Mouse (Mus musculus): Measurements from ENCODE around the gene Map2k4.
A peak's percentile ranks its signal among the peaks of the same experiment; 100 is the strongest.

The Map2k4 gene

GRCm38 (mm10) chr11:65704861-65705260, 83.2 kb downstream of the Map2k4 start:
- DNase-seq: peak; percentile 6 to 22

GRCm38 (mm10) chr11:65678824-65679402, 109.2 kb downstream of the Map2k4 start:
- DNase-seq: no peak

GRCm38 (mm10) chr11:65667348-65667969, 120.6 kb downstream of the Map2k4 start:
- DNase-seq: no peak

- DNase-seq: no peak
Measured at GRCm38 (mm10) chr11:65664903-65665302, 123.2 kb downstream of the Map2k4 start.

GRCm38 (mm10) chr11:65661790-65662522, 126.1 kb downstream of the Map2k4 start:
- DNase-seq: no peak

- DNase-seq: no peak
Measured at GRCm38 (mm10) chr11:65653932-65654331, 134.2 kb downstream of the Map2k4 start.

- DNase-seq: no peak
Measured at GRCm38 (mm10) chr11:65651426-65651825, 136.7 kb downstream of the Map2k4 start.

GRCm38 (mm10) chr11:65649956-65650715, 138.0 kb downstream of the Map2k4 start:
- no peak for DNase-seq

- no peak for DNase-seq
Measured at GRCm38 (mm10) chr11:65649469-65649868, 138.6 kb downstream of the Map2k4 start.

- no peak for DNase-seq
Measured at GRCm38 (mm10) chr11:65646314-65646713, 141.8 kb downstream of the Map2k4 start.

GRCm38 (mm10) chr11:65644539-65644938, 143.6 kb downstream of the Map2k4 start:
- no peak for DNase-seq

- DNase-seq: no peak
Measured at GRCm38 (mm10) chr11:65640261-65640660, 147.8 kb downstream of the Map2k4 start.
